Mouse (Mus musculus): Measurements from ENCODE around the gene Gm3147. TPM values are rescaled to one million over a fixed set of nuclear protein-coding genes. Genes with fewer than 3 reads are reported as not detected.

Gene Gm3147
- not detected for polyA plus RNA-seq (2014; fragmentation: Illumina TruSeq; extraction: RNeasy Lipid Tissue Mini Kit (QIAGEN cat#74804); ENCODE audit: low read depth, low replicate concordance)

GRCm38 (mm10) chr5:94616242-94616641 is at the start of gene Gm3147:
Gene Gm3147, minus strand, starts transcription at chr5:94616342.

GRCm38 (mm10) chr5:94648082-94648481 is 31.9 kb upstream of the Gm3147 start, which contains the start of gene Gm6205:
Gene Gm6205, plus strand, starts transcription at chr5:94648382.

GRCm38 (mm10) chr5:94623679-94624078 is 7.5 kb upstream of the Gm3147 start, which contains the start of gene Gm6509:
Gene Gm6509, plus strand, starts transcription at chr5:94623979.

Other genes with a start within 250 kb of the Gm3147 start
- gene Gm7682, start 170.6 kb downstream of the Gm3147 start, polyA plus RNA-seq (2014; fragmentation: Illumina TruSeq; extraction: RNeasy Lipid Tissue Mini Kit (QIAGEN cat#74804); ENCODE audit: low read depth, low replicate concordance): 0.46 TPM
- gene Gm3139, start 90.1 kb downstream of the Gm3147 start, polyA plus RNA-seq (2014; fragmentation: Illumina TruSeq; extraction: RNeasy Lipid Tissue Mini Kit (QIAGEN cat#74804); ENCODE audit: low read depth, low replicate concordance): not detected
- gene Gm6509, start 7.6 kb upstream of the Gm3147 start, polyA plus RNA-seq (2014; fragmentation: Illumina TruSeq; extraction: RNeasy Lipid Tissue Mini Kit (QIAGEN cat#74804); ENCODE audit: low read depth, low replicate concordance): not detected
- not detected for gene Gm6205, start 32.0 kb upstream of the Gm3147 start, polyA plus RNA-seq (2014; fragmentation: Illumina TruSeq; extraction: RNeasy Lipid Tissue Mini Kit (QIAGEN cat#74804); ENCODE audit: low read depth, low replicate concordance)
- gene Gm3183, start 249.1 kb upstream of the Gm3147 start, polyA plus RNA-seq (2014; fragmentation: Illumina TruSeq; extraction: RNeasy Lipid Tissue Mini Kit (QIAGEN cat#74804); ENCODE audit: low read depth, low replicate concordance): 0.45 TPM

Data from testis, adult 10 weeks (tissue).